Mouse (Mus musculus): ENCODE measurements around the gene Wfdc16. TPM values are rescaled to one million over a fixed set of nuclear protein-coding genes. Genes with fewer than 3 reads are reported as not detected.

Wfdc16 gene
- polyA plus RNA-seq (2017; shearing (Covaris generic)), result not detected

DNA sequence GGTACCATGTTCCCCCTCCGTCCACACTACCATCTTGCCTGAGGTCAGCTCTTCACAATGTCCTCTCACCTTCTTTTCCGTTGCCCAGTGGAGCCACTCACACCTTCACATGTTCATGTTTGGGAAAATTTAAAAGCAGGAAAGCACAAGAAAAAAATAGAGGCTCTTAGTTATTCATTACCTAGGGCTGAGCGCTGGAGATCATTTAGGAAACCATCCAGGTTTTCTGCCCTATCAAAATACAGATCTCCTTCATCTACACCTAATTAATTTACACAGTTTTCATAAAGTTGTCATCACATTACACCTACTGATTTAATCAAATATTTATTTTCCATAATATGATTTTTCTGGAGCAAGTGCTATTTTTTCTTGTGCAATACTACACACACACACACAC, at the start of gene Wfdc16:
Gene Wfdc16, minus strand, starts transcription at position 101 of the 400 bp plus-strand sequence.

DNA sequence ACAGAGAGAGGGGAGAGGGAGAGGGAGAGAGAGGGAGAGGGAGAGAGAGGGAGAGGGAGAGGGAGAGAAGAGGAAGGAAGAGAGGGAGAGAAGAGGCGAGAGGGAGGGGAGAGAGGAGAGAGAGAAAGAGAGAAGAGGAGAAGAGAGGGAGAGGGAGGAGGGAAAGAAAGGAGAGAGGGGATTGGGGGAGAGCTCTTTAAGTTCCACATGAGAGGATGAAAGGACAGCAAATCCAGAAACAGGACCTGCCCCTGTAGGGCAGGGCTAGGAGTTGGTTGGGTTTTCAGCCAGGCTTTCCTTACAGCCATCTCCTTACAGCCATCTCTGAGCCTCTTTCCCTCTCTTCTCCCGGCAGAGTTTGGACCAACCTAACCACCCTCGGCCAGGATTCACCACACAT, 46.2 kb upstream of the Wfdc16 start, which contains the start of gene Wfdc13:
Gene Wfdc13, plus strand, starts transcription at position 301 of the 400 bp plus-strand sequence.

DNA sequence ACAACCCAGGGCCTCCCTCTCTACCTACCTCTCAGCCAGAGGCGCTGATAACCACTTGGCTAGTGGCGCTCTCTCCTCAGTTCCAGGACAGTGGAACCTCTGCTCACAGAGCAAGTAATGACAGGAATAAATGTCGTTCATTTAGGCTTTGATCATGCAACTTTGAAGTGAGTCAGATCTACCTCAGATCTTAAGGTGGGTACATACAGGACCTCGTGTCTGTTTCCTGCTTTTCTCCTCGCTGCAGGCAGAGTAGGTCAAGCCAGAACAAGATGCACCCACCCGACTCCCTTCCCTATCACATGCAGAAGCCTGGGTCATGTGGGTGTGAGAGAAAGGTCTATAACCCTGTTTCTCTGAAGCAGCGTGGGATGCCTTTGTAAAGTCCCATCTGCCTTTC, 35.4 kb upstream of the Wfdc16 start, which contains the start of gene Wfdc11:
Gene Wfdc11, minus strand, starts transcription at position 101 of the 400 bp plus-strand sequence.

DNA sequence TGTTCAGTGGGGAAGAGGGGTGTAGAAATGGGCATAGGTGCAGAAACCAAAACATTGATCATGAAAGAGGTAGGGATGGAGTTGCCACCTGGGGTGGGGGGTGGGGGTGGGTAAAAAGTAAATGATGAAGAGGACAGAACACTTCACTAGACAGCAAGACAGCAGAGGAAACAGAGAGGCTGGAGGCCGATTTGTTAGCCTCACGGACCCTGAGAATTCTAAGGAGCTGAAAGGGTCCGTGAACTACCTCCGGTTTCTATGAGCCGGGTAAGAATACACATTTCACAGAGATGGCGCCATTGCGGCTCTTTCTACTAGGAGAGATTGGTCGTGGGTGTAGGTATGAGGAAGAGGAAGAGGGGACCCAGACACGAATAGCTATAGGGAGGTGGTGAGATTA, 17.9 kb upstream of the Wfdc16 start, which contains the start of gene Wfdc9:
Gene Wfdc9, minus strand, starts transcription at position 101 of the 400 bp plus-strand sequence.

DNA sequence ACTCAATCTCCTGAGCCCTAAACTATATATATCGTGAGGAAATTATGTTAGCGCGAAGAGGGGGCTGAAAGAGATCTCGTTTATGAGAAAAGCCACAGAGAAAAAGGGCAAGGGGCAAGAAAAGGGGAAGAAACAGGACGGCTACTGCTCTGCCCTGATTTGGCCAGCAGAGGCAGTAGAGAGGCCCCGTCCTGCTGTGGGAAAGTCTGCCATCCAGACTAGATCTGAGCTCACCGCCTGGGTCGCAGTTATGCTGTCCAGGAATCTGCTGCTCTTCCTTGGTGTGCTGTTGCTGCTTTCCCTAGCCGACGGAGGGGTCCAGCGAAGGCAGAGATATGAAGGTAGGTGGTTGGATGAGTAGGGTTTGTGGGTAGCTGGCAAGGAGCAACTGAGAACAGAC, 17.3 kb upstream of the Wfdc16 start, which contains the start of gene Wfdc10:
Gene Wfdc10, plus strand, starts transcription at position 189 of the 400 bp plus-strand sequence.

DNA sequence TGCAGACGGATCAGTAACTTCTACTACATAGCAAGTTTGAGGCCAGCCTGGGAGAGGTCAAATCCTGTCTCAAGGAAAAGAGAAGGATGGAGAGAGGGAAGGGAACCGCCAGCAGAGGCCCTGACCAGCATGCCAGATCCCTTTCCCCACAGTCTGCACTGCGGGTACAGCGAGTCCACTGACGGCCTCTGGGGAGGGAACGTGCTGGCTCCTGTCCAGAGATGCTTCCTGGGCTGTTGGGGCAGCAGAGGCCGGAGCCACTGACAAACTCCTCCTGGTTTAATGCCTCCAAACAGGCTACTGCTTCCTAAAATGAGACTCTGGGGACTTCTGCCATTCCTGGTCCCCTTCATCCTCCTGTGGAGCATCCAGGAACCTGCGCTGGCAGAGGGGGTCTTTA, 25.1 kb downstream of the Wfdc16 start, which contains the start of the genes Wfdc6b and Wfdc8:
Gene Wfdc6b, plus strand, starts transcription at position 52 of the 400 bp plus-strand sequence.
Gene Wfdc8, minus strand, starts transcription at position 156 of the 400 bp plus-strand sequence.

DNA sequence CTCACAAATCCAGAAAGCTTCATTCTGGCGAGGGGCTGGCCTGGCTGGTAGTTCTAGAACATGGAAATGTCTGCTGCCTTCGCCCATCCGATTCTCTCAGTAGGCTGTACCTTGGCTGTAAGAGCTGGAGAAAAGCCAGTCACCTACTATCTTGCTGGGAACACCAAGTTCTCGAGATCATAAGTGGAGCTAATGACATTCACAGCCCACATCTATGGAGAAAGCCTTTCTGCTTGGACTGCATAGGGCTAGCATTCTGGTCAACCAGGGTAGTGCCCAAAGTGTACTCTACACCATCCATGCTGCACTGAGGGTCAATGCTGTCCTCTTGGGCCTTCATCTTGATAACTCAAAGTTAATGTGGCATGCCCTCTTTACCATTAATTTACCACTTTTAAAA, 45.1 kb downstream of the Wfdc16 start, which contains the start of gene Eppin:
Gene Eppin, minus strand, starts transcription at position 101 of the 400 bp plus-strand sequence.

DNA sequence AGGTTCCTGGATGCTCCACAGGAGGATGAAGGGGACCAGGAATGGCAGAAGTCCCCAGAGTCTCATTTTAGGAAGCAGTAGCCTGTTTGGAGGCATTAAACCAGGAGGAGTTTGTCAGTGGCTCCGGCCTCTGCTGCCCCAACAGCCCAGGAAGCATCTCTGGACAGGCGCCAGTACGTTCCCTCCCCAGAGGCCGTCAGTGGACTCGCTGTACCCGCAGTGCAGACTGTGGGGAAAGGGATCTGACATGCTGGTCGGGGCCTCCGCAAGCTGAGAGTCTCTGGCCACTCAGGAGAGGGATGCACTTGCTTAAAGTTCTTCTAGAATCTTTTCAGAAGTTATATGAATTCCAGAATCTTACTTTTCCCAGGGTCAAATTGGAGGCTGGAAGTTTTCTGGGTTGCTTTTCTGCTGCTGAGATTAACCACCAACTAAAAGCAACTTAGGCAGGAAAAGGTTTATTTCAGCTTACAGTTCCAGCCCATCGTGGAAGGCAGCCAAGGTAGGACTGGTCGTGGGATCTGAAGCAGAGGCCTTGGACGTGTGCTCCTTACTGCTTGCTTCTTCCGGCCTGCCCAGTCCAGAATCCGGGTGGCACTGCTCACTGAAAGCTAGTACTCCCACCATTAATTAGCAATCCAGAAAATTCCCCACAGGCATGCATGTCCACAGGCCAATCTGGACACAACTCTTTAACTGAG, 53.4 kb downstream of the Wfdc16 start, which contains the start of gene Wfdc6a:
Gene Wfdc6a, minus strand, starts transcription at position 423 of the 701 bp plus-strand sequence.

Other genes with a start within 250 kb of the Wfdc16 start
- 9.6 TPM for gene Slpi, start 249.7 kb downstream of the Wfdc16 start, polyA plus RNA-seq (2017; shearing (Covaris generic))
- gene Rbpjl, start 235.7 kb downstream of the Wfdc16 start, polyA plus RNA-seq (2017; shearing (Covaris generic)), result not detected
- not detected for gene Matn4, start 233.6 kb downstream of the Wfdc16 start, polyA plus RNA-seq (2017; shearing (Covaris generic))
- 0.32 TPM for gene Sdc4, start 194.9 kb downstream of the Wfdc16 start, polyA plus RNA-seq (2017; shearing (Covaris generic))
- 101 TPM for gene Sys1, start 181.8 kb downstream of the Wfdc16 start, polyA plus RNA-seq (2017; shearing (Covaris generic))
- gene Gm20458, start 177.8 kb downstream of the Wfdc16 start, polyA plus RNA-seq (2017; shearing (Covaris generic)), result 5.4 TPM
- gene Trp53tg5, start 165.1 kb downstream of the Wfdc16 start, polyA plus RNA-seq (2017; shearing (Covaris generic)), result not detected
- 0.53 TPM for gene Dbndd2, start 152.7 kb downstream of the Wfdc16 start, polyA plus RNA-seq (2017; shearing (Covaris generic))
- 16.2 TPM for gene Pigt, start 141.3 kb downstream of the Wfdc16 start, polyA plus RNA-seq (2017; shearing (Covaris generic))
- not detected for gene Wfdc2, start 76.4 kb downstream of the Wfdc16 start, polyA plus RNA-seq (2017; shearing (Covaris generic))
- not detected for gene Spint3, start 65.3 kb downstream of the Wfdc16 start, polyA plus RNA-seq (2017; shearing (Covaris generic))
- gene Wfdc6a, start 53.3 kb downstream of the Wfdc16 start, polyA plus RNA-seq (2017; shearing (Covaris generic)), result not detected
- gene Eppin, start 45.2 kb downstream of the Wfdc16 start, polyA plus RNA-seq (2017; shearing (Covaris generic)), result not detected
- not detected for gene Wfdc6b, start 25.3 kb downstream of the Wfdc16 start, polyA plus RNA-seq (2017; shearing (Covaris generic))
- not detected for gene Wfdc8, start 25.2 kb downstream of the Wfdc16 start, polyA plus RNA-seq (2017; shearing (Covaris generic))
- gene Wfdc10, start 17.2 kb upstream of the Wfdc16 start, polyA plus RNA-seq (2017; shearing (Covaris generic)), result not detected
- not detected for gene Wfdc9, start 17.8 kb upstream of the Wfdc16 start, polyA plus RNA-seq (2017; shearing (Covaris generic))
- not detected for gene Wfdc11, start 35.3 kb upstream of the Wfdc16 start, polyA plus RNA-seq (2017; shearing (Covaris generic))
- not detected for gene Wfdc13, start 46.3 kb upstream of the Wfdc16 start, polyA plus RNA-seq (2017; shearing (Covaris generic))
- gene Spint4, start 59.7 kb upstream of the Wfdc16 start, polyA plus RNA-seq (2017; shearing (Covaris generic)), result not detected
- gene Spint5, start 76.5 kb upstream of the Wfdc16 start, polyA plus RNA-seq (2017; shearing (Covaris generic)), result not detected
- not detected for gene Wfdc3, start 107.1 kb upstream of the Wfdc16 start, polyA plus RNA-seq (2017; shearing (Covaris generic))
- 68.5 TPM for gene Dnttip1, start 107.2 kb upstream of the Wfdc16 start, polyA plus RNA-seq (2017; shearing (Covaris generic))
- 0.45 TPM for gene Ube2c, start 131.1 kb upstream of the Wfdc16 start, polyA plus RNA-seq (2017; shearing (Covaris generic))
- gene Tnnc2, start 141.2 kb upstream of the Wfdc16 start, polyA plus RNA-seq (2017; shearing (Covaris generic)), result not detected
- 5.0 TPM for gene Snx21, start 147.0 kb upstream of the Wfdc16 start, polyA plus RNA-seq (2017; shearing (Covaris generic))
- gene Acot8, start 166.1 kb upstream of the Wfdc16 start, polyA plus RNA-seq (2017; shearing (Covaris generic)), result 24.1 TPM
- 2.2 TPM for gene Zswim3, start 166.3 kb upstream of the Wfdc16 start, polyA plus RNA-seq (2017; shearing (Covaris generic))
- gene Zswim1, start 183.9 kb upstream of the Wfdc16 start, polyA plus RNA-seq (2017; shearing (Covaris generic)), result 21.6 TPM
- gene Spata25, start 189.7 kb upstream of the Wfdc16 start, polyA plus RNA-seq (2017; shearing (Covaris generic)), result not detected
- gene Ctsa, start 194.1 kb upstream of the Wfdc16 start, polyA plus RNA-seq (2017; shearing (Covaris generic)), result 109 TPM
- gene Neurl2, start 194.7 kb upstream of the Wfdc16 start, polyA plus RNA-seq (2017; shearing (Covaris generic)), result 1.9 TPM
- gene Pltp, start 218.9 kb upstream of the Wfdc16 start, polyA plus RNA-seq (2017; shearing (Covaris generic)), result 0.31 TPM
- gene Pcif1, start 240.5 kb upstream of the Wfdc16 start, polyA plus RNA-seq (2017; shearing (Covaris generic)), result 160 TPM